Mouse (Mus musculus) forebrain, embryonic 14.5 days (tissue): ENCODE data around the gene Atp2b4. TPM values are rescaled to one million over a fixed set of nuclear protein-coding genes. Genes with fewer than 3 reads are reported as not detected.

Source experiments
- ATAC-seq: fragments of 200-750 bp; cut with Nextera tagmentation; 2 replicates; pipeline ENCODE4 v1.8.0; 2017; ENCODE audit warnings: mild to moderate bottlenecking, moderate library complexity
- DNase-seq: peaks from one replicate; pipeline ENCODE4 v3.0.0-alpha.2; 2015; ENCODE audit warnings: low spot score
- H3K27ac ChIP-seq: fragments of 300-500 bp; sonication (generic); 2 replicates; pipeline ENCODE4 v1.5.1; 2014; ENCODE audit warnings: low read depth, mild to moderate bottlenecking, control low read depth, low read length, moderate library complexity
- H3K27me3 ChIP-seq: fragments of 300-500 bp; sonication (generic); replicated peaks from 2 replicates; pipeline ENCODE4 v1.6.1; 2014; ENCODE audit warnings: low read length, control low read depth, mixed read lengths; ENCODE audit not compliant: control insufficient read depth, insufficient read depth
- H3K36me3 ChIP-seq: fragments of 300-500 bp; sonication (generic); 2 replicates; pipeline ENCODE4 v1.6.1; 2014; ENCODE audit warnings: low read length, control low read depth; ENCODE audit not compliant: control insufficient read depth, insufficient read depth
- H3K4me1 ChIP-seq: fragments of 300-500 bp; sonication (generic); 2 replicates; pipeline ENCODE4 v1.6.1; 2014; ENCODE audit warnings: antibody characterized with exemption, low read length, control low read depth; ENCODE audit not compliant: control insufficient read depth, insufficient read depth
- H3K4me2 ChIP-seq: fragments of 300-500 bp; sonication (generic); 2 replicates; pipeline ENCODE4 v1.6.1; 2014; ENCODE audit warnings: mild to moderate bottlenecking, control low read depth, low read length
- H3K4me3 ChIP-seq: fragments of 300-500 bp; sonication (generic); 2 replicates; pipeline ENCODE4 v1.5.1; 2014; ENCODE audit warnings: low read depth, low read length, control low read depth
- H3K9ac ChIP-seq: fragments of 300-500 bp; sonication (generic); 2 replicates; pipeline ENCODE4 v1.6.1; 2014; ENCODE audit warnings: mild to moderate bottlenecking, low read length, control low read depth, moderate library complexity
- H3K9me3 ChIP-seq: fragments of 300-500 bp; sonication (generic); replicated peaks from 2 replicates; pipeline ENCODE4 v1.6.1; 2016; ENCODE audit warnings: low read length, control low read depth, mixed read lengths; ENCODE audit not compliant: control insufficient read depth
- WGBS: fragments of 180-500 bp; shearing (Covaris S2); extraction: QIAGEN DNeasy Blood & Tissue Kit; methylation state at CpG from one replicate; pipeline ENCODE4 v1.1.7; 2014; 5-methylcytosine and 5-hydroxymethylcytosine counted together
- polyA plus RNA-seq: library from polyadenylated mRNA; unstranded; fragments of >200 nt; fragmentation: Nextera tagmentation; extraction: Ambion mirVana; gene quantifications from 2 replicates; pipeline ENCODE4 v1.2.1, GENCODE M21; 2014

Atp2b4 gene
- polyA plus RNA-seq, 1 experiment from 2014 or later: 10.2 TPM

GRCm38 (mm10) chr1:133826193-133826592 lies 25.4 kb upstream of the Atp2b4 start:
- H3K9ac ChIP-seq: no peak overlapping the region
- 67% methylated on average over 7 of the region's 7 CpGs for WGBS
- no peak overlapping the region for H3K27ac ChIP-seq
- ATAC-seq (no peak), DNase-seq (no peak)
- H3K36me3 ChIP-seq: no peaks in the 10 kb centered on the region
- no peak overlapping the region for H3K4me2 ChIP-seq
- H3K4me3 ChIP-seq: no peak overlapping the region
- H3K9me3 ChIP-seq: no peaks in the 10 kb centered on the region
- H3K4me1 ChIP-seq: peaks cover 16% of the 10 kb centered on the region
- no peaks in the 10 kb centered on the region for H3K27me3 ChIP-seq

GRCm38 (mm10) chr1:133825543-133825942 lies 24.7 kb upstream of the Atp2b4 start:
- peak; percentile 62 for ATAC-seq
- Histone ChIP-seq H3K27me3 (no peaks in the 10 kb centered on the region), H3K4me3 (no peak overlapping the region), H3K4me2 (no peak overlapping the region), H3K27ac (0 out of 2 replicates have a peak overlapping the region, but pooled peaks have one; percentile 52), H3K36me3 (no peaks in the 10 kb centered on the region), H3K4me1 (peaks cover 16% of the 10 kb centered on the region), H3K9me3 (no peaks in the 10 kb centered on the region), H3K9ac (no peak overlapping the region)
- peak; percentile 54 for DNase-seq
- 2% methylated on average over 8 of the region's 8 CpGs for WGBS

GRCm38 (mm10) chr1:133825140-133825539 lies 24.3 kb upstream of the Atp2b4 start:
- 0 out of 2 replicates have a peak overlapping the region, but pooled peaks have one; percentile 52 for H3K27ac ChIP-seq
- H3K9ac ChIP-seq: no peak overlapping the region
- H3K4me3 ChIP-seq: no peak overlapping the region
- H3K4me2 ChIP-seq: no peak overlapping the region
- DNase-seq (no peak), ATAC-seq (no peak)
- H3K9me3 ChIP-seq: no peaks in the 10 kb centered on the region
- H3K4me1 ChIP-seq: peaks cover 16% of the 10 kb centered on the region
- H3K36me3 ChIP-seq: no peaks in the 10 kb centered on the region
- no peaks in the 10 kb centered on the region for H3K27me3 ChIP-seq
- 57% methylated on average over 2 of the region's 2 CpGs for WGBS

- Histone ChIP-seq H3K4me1 (peaks cover 16% of the 10 kb centered on the region), H3K4me2 (no peak overlapping the region), H3K27me3 (no peaks in the 10 kb centered on the region), H3K27ac (no peak overlapping the region), H3K4me3 (no peak overlapping the region), H3K36me3 (no peaks in the 10 kb centered on the region), H3K9me3 (no peaks in the 10 kb centered on the region), H3K9ac (no peak overlapping the region)
- WGBS: 78% methylated on average over 5 of the region's 5 CpGs
- no peak for ATAC-seq
- DNase-seq: no peak
These were observed 20.3 kb upstream of the Atp2b4 start for GRCm38 (mm10) chr1:133821144-133821543.

GRCm38 (mm10) chr1:133820100-133820499 lies 19.3 kb upstream of the Atp2b4 start:
- no peak overlapping the region for H3K9ac ChIP-seq
- DNase-seq (peak; percentile 47), ATAC-seq (no peak)
- no peak overlapping the region for H3K4me3 ChIP-seq
- H3K27ac ChIP-seq: no peak overlapping the region
- WGBS: 50% methylated on average over 1 of the region's 2 CpGs
- peaks cover 9% of the 10 kb centered on the region for H3K4me1 ChIP-seq
- H3K9me3 ChIP-seq: no peaks in the 10 kb centered on the region
- no peak overlapping the region for H3K4me2 ChIP-seq
- H3K36me3 ChIP-seq: no peaks in the 10 kb centered on the region
- no peaks in the 10 kb centered on the region for H3K27me3 ChIP-seq

GRCm38 (mm10) chr1:133818531-133818930 lies 17.7 kb upstream of the Atp2b4 start:
- no peak overlapping the region for H3K27ac ChIP-seq
- peaks cover 6% of the 10 kb centered on the region for H3K4me1 ChIP-seq
- 88% methylated on average over 2 of the region's 2 CpGs for WGBS
- no peaks in the 10 kb centered on the region for H3K27me3 ChIP-seq
- no peak overlapping the region for H3K9ac ChIP-seq
- H3K36me3 ChIP-seq: no peaks in the 10 kb centered on the region
- H3K4me2 ChIP-seq: no peak overlapping the region
- no peaks in the 10 kb centered on the region for H3K9me3 ChIP-seq
- no peak for DNase-seq
- no peak for ATAC-seq
- no peak overlapping the region for H3K4me3 ChIP-seq

GRCm38 (mm10) chr1:133815747-133816491 lies 15.1 kb upstream of the Atp2b4 start:
- ATAC-seq (no peak), DNase-seq (no peak)
- Histone ChIP-seq H3K27ac (no peak overlapping the region), H3K4me2 (no peak overlapping the region), H3K9me3 (no peaks in the 10 kb centered on the region), H3K4me3 (no peak overlapping the region), H3K9ac (no peak overlapping the region), H3K36me3 (no peaks in the 10 kb centered on the region), H3K4me1 (no peaks in the 10 kb centered on the region), H3K27me3 (no peaks in the 10 kb centered on the region)
- 77% methylated on average over 12 of the region's 12 CpGs for WGBS

- Histone ChIP-seq H3K9ac (no peak overlapping the region), H3K4me2 (no peak overlapping the region), H3K9me3 (no peaks in the 10 kb centered on the region), H3K4me1 (no peaks in the 10 kb centered on the region), H3K4me3 (no peak overlapping the region), H3K27me3 (no peaks in the 10 kb centered on the region), H3K36me3 (no peaks in the 10 kb centered on the region), H3K27ac (no peak overlapping the region)
- DNase-seq (no peak), ATAC-seq (no peak)
- WGBS: 24% methylated on average over 5 of the region's 5 CpGs
These were observed 8.5 kb upstream of the Atp2b4 start for GRCm38 (mm10) chr1:133809376-133809775.

- DNase-seq: no peak
- 93% methylated on average over 8 of the region's 8 CpGs for WGBS
- no peaks in the 10 kb centered on the region for H3K36me3 ChIP-seq
- no peaks in the 10 kb centered on the region for H3K4me1 ChIP-seq
- no peak overlapping the region for H3K4me3 ChIP-seq
- no peak overlapping the region for H3K27ac ChIP-seq
- no peak overlapping the region for H3K4me2 ChIP-seq
- no peaks in the 10 kb centered on the region for H3K27me3 ChIP-seq
- H3K9ac ChIP-seq: no peak overlapping the region
- no peaks in the 10 kb centered on the region for H3K9me3 ChIP-seq
- no peak for ATAC-seq
These were observed 7.2 kb upstream of the Atp2b4 start for GRCm38 (mm10) chr1:133808020-133808419.
